Mouse (Mus musculus) heart, adult 2 months (tissue): ENCODE measurements at regions not wholly inside any gene's neighbourhood (a gene's known extent, or its start where the extent isn't known, plus 50 kb on each side); places are given as distances from the start of the nearest gene placed in this dataset.
A peak's percentile ranks its signal among the peaks of the same experiment; 100 is the strongest.

Experiments used
- DNase-seq, 2 experiments: peaks; one replicate each; pipeline ENCODE4 v3.0.0; 2021
- H3K27ac ChIP-seq: fragments of 200-600 bp; 2 replicates; pipeline ENCODE4 v1.8.1; 2022
- H3K27me3 ChIP-seq: fragments of 200-500 bp; 2 replicates; pipeline ENCODE4 v1.6.1; 2012; ENCODE audit warnings: mild to moderate bottlenecking, low read length, inconsistent platforms, mixed read lengths; ENCODE audit not compliant: control insufficient read depth, insufficient read depth
- H3K36me3 ChIP-seq: fragments of 200-500 bp; 2 replicates; pipeline ENCODE4 v1.6.1; 2012; ENCODE audit warnings: low read length, inconsistent platforms; ENCODE audit not compliant: control insufficient read depth, insufficient read depth
- H3K4me1 ChIP-seq: fragments of 200-500 bp; 2 replicates; pipeline ENCODE4 v1.6.1; 2011; ENCODE audit warnings: low read length; ENCODE audit not compliant: control insufficient read depth, insufficient read depth
- H3K4me3 ChIP-seq: fragments of 200-600 bp; 2 replicates; pipeline ENCODE4 v1.8.1; 2022
- H3K79me2 ChIP-seq: fragments of 200-500 bp; replicated peaks from 2 replicates; pipeline ENCODE4 v1.6.1; 2012; ENCODE audit warnings: mild to moderate bottlenecking, inconsistent platforms, low read length, moderate library complexity, mixed read lengths; ENCODE audit not compliant: control insufficient read depth, insufficient read depth
- H3K9ac ChIP-seq: fragments of 200-500 bp; 2 replicates; pipeline ENCODE4 v1.6.1; 2012; ENCODE audit warnings: low read depth, mild to moderate bottlenecking, control low read depth, inconsistent platforms, low read length, mixed read lengths
- CTCF ChIP-seq: fragments of 200-600 bp; IDR thresholded peaks from 2 replicates; pipeline ENCODE4 v1.8.1; 2022; ENCODE audit warnings: antibody characterized with exemption, mild to moderate bottlenecking, moderate library complexity
- EP300 ChIP-seq: fragments of 200-500 bp; IDR thresholded peaks from 2 replicates; pipeline ENCODE4 v1.6.1; 2011; ENCODE audit warnings: low read depth, low read length, control low read depth; ENCODE audit not compliant: insufficient read depth
- POLR2A ChIP-seq: fragments of 200-500 bp; IDR thresholded peaks from 2 replicates; pipeline ENCODE4 v1.6.1; 2011; ENCODE audit warnings: mild to moderate bottlenecking, low read depth, low read length, control low read depth; ENCODE audit not compliant: insufficient read depth
- WGBS: fragments of 180-500 bp; shearing (Covaris S2); methylation state at CpG from one replicate; pipeline ENCODE4 v1.1.7; 2018; 5-methylcytosine and 5-hydroxymethylcytosine counted together
- intact Hi-C: fragments of 180-260 bp; cut with DNase I; formaldehyde crosslinking; loops from one replicate; pipeline ENCODE4 v1.15.1; 2025

- DNase-seq: no peak
- H3K79me2 ChIP-seq: no peaks in the 10 kb centered on the region
- TF ChIP-seq EP300 (no peak), CTCF (no peak), POLR2A (no peak)
- H3K27me3 ChIP-seq: no peaks in the 10 kb centered on the region
- no peak overlapping the region for H3K4me3 ChIP-seq
- H3K36me3 ChIP-seq: no peaks in the 10 kb centered on the region
- H3K4me1 ChIP-seq: no peaks in the 10 kb centered on the region; the same call in 1 of the 2 replicates
- intact Hi-C loops: no loop called here
- H3K9ac ChIP-seq: no peak overlapping the region
- no peak overlapping the region for H3K27ac ChIP-seq
Measured at GRCm38 (mm10) chr8:66768379-66768969, 71.5 kb downstream of the Npy1r start.

DNA sequence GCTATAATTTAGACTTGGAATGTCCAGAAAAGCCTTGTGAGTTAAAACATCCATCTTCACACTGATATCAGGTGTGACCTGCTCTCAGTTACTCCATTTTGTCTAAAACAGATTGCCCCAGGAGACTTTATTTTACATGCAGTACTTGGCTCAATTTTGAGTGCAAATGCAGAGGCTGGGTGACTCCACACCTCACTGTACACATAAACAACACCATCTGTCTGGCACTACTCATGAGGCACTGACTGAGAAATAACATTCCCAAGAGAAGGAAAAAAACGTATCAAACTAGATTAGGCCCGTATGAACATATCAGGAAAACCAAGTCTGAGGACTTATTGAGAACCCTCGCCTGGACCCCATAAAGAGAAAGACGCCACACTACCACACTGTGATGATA is 74.1 kb downstream of the Npy1r start:
- H3K79me2 ChIP-seq: no peaks in the 10 kb centered on the region
- H3K4me3 ChIP-seq: no peak overlapping the region
- H3K27ac ChIP-seq: no peak overlapping the region
- H3K36me3 ChIP-seq: no peaks in the 10 kb centered on the region
- no peaks in the 10 kb centered on the region for H3K27me3 ChIP-seq
- TF ChIP-seq EP300 (no peak), POLR2A (no peak), CTCF (no peak)
- 84% methylated on average over 4 of the region's 4 CpGs for WGBS
- no peak for DNase-seq
- intact Hi-C loops: no loop called here
- no peak overlapping the region for H3K9ac ChIP-seq
- no peaks in the 10 kb centered on the region; the same call in 1 of the 2 replicates for H3K4me1 ChIP-seq

DNA sequence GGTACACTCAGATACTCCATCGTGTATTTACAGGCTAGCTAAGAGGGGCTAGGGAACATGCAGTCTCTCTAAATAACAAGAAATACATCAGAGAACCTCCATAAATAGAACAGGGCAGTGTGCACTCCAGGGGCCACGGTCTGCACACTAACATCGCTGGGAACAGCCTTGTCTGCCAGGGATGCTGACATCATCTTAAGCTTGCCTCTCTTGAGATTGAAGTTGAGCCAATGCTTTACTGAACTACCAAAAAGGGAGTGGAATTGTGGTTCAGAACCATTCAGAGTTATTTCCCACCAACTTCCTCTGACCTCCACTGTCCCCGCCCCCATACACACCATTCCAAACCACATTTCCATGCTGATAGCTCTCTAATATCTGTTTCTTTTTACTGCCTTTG is 75.7 kb downstream of the Npy1r start:
- H3K27ac ChIP-seq: peak overlapping the region; percentile 20; the same call in 1 of the 2 replicates
- no peak overlapping the region for H3K4me3 ChIP-seq
- H3K9ac ChIP-seq: no peak overlapping the region
- intact Hi-C loops: no loop called here
- no peaks in the 10 kb centered on the region for H3K27me3 ChIP-seq
- TF ChIP-seq EP300 (no peak), POLR2A (no peak), CTCF (no peak)
- no peaks in the 10 kb centered on the region for H3K79me2 ChIP-seq
- 28% methylated on average over 4 of the region's 4 CpGs for WGBS
- H3K36me3 ChIP-seq: no peaks in the 10 kb centered on the region
- no peaks in the 10 kb centered on the region; the same call in 1 of the 2 replicates for H3K4me1 ChIP-seq
- peak in 1 of 2 experiments; percentile 45 for DNase-seq

DNA sequence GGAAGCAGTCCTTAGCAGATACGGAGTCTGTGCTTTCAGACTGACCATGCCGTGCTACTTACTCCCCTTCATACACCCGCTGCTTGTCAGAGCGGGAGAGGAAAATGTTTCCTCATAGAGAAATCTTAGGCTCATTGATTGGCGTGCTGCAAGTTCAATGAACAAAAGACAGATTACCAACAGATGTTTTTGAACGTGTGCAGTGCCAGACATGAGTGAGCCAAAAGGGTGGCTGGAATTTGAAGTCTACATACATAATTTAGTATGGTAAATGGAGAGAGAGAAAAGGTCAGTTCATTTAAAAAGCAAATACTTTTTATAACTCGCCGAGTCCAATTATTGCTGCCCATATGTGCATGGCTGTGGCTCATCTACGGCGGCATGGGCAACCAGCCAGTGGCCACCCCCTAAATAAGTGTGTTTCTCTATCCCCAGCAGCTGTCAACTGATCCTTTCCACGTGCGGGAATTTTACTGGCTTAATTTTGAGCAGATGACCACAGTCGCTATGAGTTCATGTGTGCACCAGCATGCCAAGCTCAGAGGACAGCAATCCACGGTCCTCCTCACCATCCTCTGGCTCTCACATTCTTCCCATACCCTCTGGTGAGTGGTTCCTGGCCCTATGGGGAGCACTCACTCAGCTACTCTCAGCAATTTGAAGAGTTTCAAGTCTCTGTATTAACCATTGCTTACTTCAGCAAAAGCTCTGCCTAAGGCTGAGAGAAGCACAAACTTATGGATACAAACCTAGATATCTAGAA is 80.3 kb downstream of the Npy1r start:
- intact Hi-C loops: no loop called here
- Histone ChIP-seq H3K79me2 (no peaks in the 10 kb centered on the region), H3K27ac (no peak overlapping the region), H3K27me3 (no peaks in the 10 kb centered on the region), H3K4me1 (no peaks in the 10 kb centered on the region), H3K36me3 (no peaks in the 10 kb centered on the region), H3K4me3 (no peak overlapping the region), H3K9ac (no peak overlapping the region)
- TF ChIP-seq CTCF (no peak), EP300 (no peak)
- no peak for DNase-seq
- WGBS: 64% methylated on average over 14 of the region's 14 CpGs

DNA sequence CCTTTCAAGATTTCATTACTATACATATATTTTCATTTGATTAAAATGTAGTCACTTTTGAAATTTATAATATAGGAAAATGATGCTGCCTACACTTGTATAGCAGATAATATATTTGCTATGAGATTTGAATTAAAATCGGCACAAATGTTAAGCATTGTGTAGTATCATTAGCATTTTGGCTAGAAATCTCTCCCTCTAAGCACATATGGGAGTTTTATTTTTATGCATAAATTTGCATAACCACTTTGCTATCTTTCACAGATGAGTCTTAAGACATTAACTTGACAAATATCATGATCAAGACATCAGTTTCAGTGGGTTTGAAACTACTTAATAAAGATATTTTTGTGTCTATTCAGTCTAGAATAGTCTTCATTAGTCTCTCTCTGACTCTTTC is 80.4 kb upstream of the Naf1 start:
- DNase-seq: no peak
- no peak overlapping the region for H3K27ac ChIP-seq
- WGBS: 93% methylated on average over 1 of the region's 1 CpGs
- intact Hi-C loops: no loop called here
- H3K79me2 ChIP-seq: no peaks in the 10 kb centered on the region
- no peaks in the 10 kb centered on the region for H3K27me3 ChIP-seq
- no peak overlapping the region for H3K9ac ChIP-seq
- TF ChIP-seq CTCF (no peak), POLR2A (no peak), EP300 (no peak)
- H3K4me1 ChIP-seq: no peaks in the 10 kb centered on the region
- no peaks in the 10 kb centered on the region for H3K36me3 ChIP-seq
- no peak overlapping the region for H3K4me3 ChIP-seq

GRCm38 (mm10) chr8:66782656-66783055 is 77.4 kb upstream of the Naf1 start:
- Histone ChIP-seq H3K4me1 (no peaks in the 10 kb centered on the region), H3K27ac (no peak overlapping the region), H3K36me3 (no peaks in the 10 kb centered on the region), H3K9ac (no peak overlapping the region), H3K27me3 (no peaks in the 10 kb centered on the region), H3K4me3 (no peak overlapping the region), H3K79me2 (no peaks in the 10 kb centered on the region)
- 63% methylated on average over 2 of the region's 2 CpGs for WGBS
- intact Hi-C loops: no loop called here
- TF ChIP-seq EP300: no peak
- TF ChIP-seq CTCF: no peak
- no peak for TF ChIP-seq POLR2A
- DNase-seq: no peak
